Mouse (Mus musculus) cerebellum, adult 8-10 months (tissue): ENCODE data around the gene Casp3.
"Not testable (repeated sequence)": the region's sequence is repeated elsewhere in the genome, so short reads cannot be mapped to it uniquely, and the experiment has no call there.

Experiments
- DNase-seq: peaks from one replicate; pipeline ENCODE4 v3.0.0; 2022

Gene Casp3

DNA sequence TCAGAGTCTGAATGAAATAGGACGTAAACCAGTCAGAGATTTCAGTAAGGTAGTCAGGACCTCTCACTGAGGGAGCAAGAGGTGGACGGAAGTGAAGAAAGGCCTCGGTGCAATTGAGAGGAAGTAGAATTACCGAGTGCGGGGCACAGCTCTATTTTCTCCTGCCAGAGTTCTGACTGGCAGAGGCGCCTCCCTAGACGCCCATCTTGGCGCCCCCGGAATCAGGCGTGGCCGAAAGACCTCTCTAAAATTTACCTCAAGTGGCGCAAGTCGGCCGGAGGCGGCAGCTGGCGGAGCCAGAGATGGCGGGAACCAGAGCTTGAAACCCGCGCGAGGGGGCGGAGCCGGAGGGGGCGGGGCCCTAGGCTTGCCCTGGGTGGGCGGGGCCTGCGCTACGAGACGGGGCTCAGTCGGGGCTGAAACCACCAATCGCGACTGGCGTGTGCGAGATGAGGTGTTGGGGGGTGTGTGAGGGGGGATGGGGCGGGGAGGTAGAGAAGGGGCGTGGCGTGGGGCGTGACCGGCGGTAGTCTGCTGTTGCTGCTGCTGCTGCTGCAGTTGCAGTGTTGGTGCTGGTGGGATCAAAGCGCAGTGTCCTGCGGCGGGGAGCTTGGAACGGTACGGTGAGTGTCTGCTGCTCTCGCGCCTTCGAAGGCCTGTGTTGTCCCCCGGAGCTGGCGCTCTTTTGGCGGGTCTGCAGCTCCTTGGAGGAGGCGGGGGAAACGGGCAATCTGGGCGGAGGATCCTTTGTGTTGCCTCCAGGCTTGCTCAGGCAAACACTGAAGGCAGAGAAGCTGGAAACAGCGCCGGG, at the start of gene Casp3, which contains the start of gene Primpol:
Gene Casp3, plus strand, starts transcription at position 413 of the 811 bp plus-strand sequence.
Gene Primpol, minus strand, starts transcription at position 334 of the 811 bp plus-strand sequence.
- peak; percentile 94 for DNase-seq

DNA sequence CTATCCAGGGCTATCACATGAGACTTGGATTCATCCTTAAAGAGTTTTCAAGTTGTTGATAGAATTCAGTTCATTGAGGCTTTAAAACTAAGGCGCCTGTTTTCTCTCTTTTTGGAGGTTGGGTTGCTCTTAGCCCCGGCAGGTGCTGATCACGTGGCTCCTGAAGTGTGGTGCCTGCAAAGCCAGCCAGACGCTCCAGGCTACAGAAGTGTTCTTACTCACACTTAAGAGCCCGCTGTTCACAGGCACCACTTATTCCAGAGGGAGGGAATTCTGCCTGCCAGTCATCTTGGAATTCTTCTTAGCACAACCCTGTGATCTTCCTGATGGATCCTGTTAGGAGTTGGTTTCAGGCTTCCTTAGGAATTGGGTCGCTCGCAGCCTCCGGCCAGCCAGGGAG, 49.1 kb upstream of the Casp3 start:
- no peak for DNase-seq

DNA sequence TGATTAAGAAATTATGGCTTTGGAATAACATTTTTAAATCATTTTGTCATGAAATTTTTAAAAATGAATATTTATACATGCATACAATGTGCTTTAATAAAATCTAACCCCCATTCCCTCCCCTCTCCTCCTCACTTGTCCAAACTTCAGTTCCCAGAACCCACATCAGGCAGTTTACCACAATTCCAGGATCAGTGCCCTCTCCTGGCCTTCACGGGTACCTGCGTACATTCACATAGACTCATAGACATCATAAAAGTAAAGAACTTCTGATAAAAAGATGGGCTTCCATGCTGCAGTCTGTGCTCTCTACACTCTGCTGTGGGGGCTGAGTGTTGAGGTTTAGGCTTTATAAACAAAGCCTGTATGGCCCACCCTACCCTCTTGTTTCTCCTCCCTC, 48.1 kb upstream of the Casp3 start:
- DNase-seq: no peak

DNA sequence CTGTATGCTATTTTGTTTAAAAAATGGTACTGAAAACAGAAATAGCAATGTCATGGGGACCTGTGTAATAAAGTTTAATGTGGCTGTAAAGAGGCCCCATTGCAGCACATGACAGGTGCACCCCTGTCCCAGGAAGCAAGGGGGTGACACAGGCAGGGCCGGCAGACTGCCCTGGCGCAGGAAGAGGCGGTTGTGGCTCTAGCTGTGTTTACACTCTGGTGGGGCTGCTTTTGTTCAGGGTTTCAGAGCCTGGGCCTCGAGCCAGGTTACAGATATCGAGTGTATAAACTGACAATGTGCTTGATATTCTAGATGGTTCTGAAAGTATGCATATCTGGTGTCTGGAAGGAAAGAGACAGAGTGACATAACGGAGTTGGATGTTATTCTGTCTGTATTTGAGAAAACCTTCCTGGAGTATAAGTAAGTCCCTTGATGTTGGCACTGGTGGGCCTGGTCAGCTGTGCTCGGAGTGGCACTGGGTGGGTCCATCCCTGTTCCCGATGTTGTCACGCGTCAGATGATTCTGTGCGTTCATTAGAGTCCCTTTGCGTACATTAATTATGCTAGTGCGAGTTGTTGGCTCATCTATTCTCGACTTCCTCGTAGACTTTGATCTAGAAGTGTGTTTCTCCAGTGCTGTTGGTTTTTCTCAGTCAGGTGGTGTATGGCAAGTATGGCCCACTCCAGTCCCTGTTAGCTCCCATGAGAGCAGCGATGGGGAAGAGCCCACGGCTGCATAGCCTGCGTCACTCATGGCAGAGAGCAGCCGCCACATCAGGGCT, 47.2 kb upstream of the Casp3 start:
- no peak for DNase-seq

DNA sequence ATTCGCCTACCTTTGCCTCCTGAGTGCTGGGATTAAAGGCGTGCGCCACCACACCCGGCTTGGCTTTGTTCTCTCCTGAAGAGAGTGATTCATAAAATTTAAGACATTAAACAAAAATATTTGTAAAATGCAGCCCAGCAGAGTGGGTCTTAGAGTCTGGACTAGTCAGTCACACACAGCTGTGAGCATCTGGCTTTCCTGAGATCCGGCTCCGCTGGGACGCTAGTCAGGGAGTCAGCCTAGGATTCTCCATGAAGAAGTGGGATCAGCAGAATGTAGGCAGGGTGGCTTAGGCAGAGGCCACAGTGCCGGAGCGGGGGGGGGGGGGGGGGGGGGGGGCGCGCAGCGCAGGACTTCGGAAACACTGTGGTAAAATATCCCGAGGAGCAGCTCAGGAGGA, 46.4 kb upstream of the Casp3 start:
- DNase-seq: no peak

DNA sequence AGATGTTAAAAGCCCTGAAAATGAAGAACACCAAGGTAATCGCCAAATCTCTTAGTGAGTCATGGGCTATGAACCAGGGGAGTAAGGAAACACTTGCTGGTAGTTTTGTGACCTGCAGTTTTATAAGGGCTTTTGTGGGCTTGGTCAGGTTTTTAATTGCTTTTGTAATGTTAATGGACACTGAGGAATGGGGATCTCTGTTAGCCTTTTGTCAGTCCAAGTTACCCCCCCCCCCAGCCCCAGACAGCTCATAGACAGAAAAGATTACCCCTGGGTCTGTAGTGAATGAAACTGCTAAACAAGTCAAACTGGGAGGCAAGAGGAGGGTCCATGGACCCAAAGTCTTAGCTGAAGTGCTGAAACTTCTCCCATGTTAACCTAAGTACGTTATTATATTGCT, 43.6 kb upstream of the Casp3 start:
- no peak for DNase-seq

DNA sequence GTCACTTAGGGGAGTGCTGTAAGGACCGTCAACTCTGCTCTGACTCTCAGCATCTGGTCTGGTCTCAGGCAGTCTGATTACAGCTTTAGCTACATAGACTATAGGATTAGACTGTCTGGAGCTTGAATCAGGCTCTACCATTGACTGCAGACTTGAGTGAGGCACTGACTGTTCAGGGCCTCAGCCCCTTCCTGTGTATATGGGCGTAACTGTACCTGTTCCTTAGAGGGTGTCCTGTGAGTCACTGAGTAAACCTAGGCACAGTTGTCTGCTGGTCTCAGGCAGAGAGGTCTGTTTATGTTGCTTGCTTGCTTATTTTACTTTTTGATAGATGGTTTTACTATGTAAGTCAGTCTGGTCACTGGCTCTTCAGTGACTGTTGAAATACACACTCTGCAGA, 43.1 kb upstream of the Casp3 start:
- no peak for DNase-seq

DNA sequence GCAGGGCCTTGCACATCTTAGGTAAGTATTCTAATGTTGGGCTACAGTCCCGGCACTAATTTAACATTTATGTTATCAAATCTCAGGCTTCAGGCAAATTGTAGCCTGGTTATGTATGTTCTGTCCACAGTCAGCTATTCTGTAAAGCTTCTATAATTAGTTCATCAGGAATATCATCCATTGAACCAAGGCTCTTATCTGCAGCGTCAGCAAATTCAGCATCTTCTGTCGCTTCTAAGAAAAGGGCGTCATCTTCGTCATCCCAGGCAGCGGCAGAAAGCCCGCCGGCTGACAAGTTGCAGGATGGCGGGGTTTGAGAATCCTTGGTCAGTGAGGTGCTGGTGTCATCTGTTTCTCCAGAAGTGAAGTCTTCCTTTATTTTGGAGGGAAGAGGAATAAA, 38.3 kb upstream of the Casp3 start:
- no peak for DNase-seq

DNA sequence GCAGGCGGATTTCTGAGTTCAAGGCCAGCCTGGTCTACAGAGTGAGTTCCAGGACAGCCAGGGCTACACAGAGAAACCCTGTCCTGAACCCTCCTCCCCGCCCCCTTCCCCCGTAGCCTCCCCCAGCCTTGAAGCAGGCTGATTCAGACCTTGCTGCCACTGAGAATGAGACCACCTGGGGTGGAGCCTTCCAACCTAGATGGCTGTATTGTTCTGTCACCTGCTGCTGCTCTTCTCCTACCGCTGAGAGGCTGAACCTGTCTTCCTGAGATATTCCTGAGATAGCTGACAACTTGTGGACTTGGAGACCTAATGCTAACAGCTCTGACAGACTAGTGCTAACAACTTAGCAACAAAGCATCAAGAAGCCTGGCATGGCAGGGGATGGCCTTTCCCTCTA, 32.8 kb upstream of the Casp3 start:
- not testable (repeated sequence) for DNase-seq

DNA sequence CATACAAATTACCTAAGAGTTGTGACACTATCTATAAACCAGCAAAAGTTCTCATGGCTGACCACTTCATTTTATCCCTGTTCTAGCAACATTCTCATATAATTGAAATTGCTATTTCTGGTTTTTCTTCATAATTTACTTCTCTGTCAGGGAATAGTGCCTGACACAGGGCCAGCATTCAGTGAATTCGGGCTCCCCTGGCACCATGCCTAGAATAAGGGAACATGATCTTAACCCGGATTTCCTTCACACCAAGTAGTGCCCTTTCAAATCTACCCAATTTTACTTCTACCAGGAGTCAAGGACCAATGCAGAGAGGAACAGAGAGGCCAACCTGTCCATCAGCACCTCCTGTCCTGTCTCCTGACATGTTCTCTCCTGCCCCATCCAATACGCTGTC, 31.5 kb upstream of the Casp3 start:
- DNase-seq: no peak

DNA sequence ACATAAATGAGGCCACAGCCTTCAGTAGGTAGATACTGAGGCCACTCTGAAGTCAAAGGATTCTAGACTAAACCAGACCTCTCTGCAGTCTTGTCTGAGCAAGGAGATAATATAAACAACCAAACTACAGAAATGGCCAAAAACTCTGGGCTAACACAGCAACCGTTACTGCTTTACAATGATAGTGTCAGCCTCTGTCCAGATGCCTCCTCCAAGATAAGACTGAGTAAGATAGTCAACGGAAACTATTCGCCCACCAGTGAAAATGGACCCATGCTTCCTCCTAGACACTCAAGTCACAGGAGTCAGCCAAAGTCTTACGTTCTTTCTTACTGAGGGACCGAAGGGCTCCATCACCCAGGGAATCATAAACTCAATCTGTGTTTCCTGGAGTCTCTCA, 29.2 kb upstream of the Casp3 start:
- no peak for DNase-seq

DNA sequence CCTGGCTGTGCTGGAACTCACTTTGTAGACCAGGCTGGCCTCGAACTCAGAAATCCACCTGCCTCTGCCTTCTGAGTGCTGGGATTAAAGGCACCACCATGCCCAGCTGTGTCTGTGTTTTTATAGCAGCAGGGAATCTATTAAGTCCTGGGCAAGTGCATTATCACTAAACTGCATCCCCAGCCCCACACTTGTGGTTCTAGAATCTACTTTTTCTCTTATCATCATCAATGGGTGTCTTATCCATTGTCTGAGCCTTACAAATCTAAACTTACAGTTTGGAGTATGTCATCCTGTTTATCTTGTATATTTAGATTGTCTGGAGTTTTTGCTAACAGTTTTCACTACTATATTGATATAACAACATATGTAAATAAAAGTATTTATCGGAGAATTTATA, 28.4 kb upstream of the Casp3 start:
- DNase-seq: no peak

DNA sequence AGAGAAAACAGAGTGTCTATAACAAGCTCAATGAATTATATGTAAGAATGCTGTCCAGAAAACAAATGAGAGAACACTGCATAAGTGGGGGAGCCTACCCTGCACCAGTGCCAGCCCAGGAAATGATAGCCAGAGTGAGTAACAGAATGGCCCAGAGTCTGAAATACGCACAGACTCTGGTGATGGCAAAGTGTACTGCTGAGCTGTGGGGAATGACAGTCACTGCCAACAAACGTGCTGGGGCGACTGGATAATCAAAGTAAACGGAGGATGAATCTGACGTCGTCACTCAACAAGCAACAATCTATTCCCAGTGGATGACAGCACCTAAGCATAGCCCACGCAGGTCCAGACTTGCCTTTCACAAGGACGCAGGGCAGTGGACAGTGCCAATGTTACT, 24.0 kb upstream of the Casp3 start:
- peak; percentile 10 for DNase-seq

DNA sequence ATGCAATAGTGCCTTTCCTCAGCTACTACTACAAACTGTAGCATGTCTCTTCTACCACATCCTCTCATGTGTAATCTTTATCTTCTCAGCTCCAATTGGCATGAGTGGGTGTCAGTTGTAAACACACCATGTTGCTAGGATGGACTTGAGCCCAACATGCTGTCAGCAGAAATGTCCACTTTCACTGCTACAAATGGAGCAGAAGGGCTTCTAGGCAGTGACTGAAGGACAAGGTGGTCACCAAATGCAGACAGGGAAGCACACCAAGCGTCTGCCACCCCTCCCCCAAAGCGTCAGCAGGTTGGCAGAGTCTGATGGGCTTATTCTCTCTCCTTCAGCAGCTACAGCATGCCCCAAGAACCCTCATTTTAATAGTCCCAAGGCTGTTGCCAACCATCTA, 23.3 kb upstream of the Casp3 start:
- peak; percentile 11 for DNase-seq

DNA sequence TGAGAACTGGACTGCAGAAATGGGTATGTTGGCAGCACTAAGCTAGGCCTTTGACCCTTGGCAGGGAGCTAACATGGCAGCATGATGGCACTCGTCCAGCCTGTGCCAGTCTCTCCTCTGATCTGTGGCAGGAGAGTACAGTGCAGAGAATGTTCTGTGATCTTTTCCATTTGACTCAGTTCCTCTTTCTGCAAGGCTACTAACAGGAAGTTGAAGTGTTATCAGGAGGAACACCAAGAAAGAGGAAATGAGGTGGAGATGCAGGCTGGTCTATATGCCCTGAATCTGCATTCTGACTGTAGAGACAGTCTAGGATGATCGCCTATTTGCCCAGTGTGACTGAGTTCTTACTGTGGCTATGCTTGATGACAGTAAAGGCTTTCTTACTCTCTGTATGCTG, 21.5 kb upstream of the Casp3 start:
- no peak for DNase-seq

DNA sequence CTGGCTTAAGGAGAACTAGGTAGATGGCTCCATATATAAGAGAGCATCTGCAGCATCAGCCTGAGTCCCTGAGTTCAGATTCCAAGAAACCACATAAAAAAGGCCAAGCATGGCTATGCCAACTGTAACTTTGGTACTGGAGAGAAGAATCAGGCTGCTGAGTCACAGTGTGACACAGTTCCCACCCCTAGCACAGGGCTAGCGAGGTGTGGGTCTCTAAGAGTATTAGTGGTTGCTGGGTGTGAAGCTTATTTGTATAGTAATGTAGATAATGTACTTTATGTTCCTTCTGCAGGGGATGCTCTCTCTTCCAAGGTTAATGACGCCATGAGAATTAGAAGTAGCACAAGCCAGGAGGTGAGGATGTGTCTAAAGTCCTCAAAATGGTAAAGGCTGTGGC, 20.6 kb upstream of the Casp3 start:
- DNase-seq: no peak

DNA sequence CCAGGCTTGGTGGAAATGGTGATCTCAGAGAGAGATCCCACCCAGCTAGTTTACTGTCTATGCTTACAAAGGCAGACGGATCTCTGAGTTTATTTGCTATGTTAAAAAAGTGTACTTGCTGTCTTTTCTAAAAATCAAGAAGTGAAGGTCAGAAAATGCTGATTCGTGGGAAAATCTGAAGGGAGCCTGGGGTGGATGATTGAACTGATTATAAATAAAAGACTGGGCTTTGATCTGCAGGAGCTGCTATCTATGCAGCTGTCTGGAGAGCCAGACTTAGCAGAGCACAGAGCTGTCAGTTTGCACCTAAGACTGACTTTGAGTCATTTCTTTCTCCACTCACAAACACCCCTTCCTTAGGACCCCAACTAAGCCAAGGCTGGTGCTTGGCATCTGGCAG, 19.7 kb upstream of the Casp3 start:
- no peak for DNase-seq

DNA sequence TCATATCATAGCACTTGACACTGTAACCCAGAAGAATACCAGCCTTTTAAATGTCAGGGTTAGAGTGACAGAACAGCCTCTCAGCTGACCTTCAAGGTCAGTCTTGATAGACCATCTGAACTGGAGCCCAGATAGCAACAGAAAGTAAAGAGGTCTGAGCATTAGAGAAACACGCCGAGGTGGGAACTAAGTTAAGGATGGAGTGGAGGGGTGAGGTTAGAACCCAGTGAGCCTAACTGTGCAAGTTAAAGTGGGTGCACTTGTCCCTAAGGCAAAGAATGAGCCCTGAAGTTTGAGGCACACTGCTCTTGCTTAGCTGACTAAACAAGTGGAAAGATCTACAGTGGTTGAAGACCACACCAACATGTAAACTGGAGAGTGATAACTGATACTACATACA, 19.0 kb upstream of the Casp3 start:
- DNase-seq: no peak

DNA sequence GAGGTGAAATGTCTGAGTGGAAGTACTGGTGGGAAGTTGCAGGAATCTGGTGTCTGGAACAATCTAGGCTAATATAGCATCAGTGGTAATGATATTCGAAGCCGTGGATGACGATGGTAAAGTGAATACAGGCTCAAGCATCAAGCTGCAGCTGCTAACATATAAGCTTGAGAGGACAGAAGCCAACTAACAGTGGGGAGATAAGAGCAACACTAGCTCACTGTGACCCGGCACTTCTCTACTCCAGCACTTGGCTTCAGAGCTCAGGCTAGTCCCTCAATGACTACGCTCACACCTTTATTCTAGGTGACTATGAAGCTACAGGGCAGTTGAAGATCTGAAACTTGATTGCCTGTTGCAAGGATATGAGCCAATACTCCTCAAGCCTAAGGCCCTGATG, 18.3 kb upstream of the Casp3 start:
- no peak for DNase-seq

DNA sequence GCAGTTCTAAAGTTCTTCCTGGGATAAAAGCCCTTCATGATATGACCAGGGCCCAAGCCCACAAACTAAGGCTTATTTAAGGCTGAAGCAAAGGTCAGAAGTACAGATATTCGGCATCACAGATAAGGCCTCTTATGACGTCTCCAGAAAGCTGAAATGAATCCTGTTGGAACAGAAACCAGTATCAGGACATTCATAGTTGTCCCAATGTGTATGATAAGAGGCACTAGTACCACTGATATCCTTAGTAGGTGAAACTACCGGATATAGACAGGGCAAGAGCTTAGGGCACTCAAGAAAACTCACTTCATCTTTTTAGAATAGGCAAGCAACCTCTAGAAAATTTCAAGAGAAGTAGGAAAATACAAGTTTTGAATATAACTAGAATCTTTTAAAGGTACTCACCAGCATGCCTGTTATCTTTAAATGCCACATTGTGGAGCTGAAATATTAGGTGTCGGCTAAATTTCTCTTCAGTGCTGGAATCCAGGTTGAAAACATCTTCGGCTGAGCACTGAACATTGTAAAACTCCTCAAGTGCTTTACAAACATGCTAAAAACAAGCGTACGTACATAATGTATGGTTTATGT, 17.7 kb upstream of the Casp3 start:
- no peak for DNase-seq

DNA sequence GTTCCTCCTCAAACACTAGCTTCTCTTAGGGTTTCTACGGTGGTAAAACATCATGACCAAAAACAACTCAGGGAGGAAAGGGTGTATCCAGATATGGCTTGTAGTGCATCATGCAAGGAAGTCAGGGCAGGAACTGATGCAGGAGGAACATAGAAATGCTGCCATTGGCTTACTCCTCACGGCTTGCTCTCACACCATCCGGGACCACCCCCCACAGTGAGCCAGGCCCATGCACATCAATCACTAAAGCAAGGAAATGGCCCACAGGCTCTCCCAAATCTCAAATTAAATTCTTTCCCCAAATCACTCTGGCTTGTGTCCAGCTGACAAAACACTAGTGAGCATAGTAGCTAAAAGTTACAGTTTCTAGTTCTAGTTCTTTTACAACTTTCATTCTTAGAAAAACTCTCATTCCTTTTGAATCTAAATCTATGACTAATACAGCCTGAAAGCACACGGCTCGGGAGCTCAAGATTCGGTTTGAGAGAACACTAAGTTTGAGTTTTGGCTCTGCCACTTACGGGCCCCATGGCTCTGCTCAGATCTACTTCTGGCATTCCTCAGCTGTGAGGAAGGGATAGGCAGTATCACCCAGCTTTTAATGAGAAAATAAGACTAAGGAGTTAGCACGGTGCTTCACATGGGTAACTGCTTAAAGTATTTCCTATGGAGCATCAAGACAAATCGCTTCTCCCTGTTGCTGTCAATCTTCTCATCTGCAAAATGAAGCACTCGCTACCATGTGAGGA, 16.0 kb upstream of the Casp3 start:
- no peak for DNase-seq

DNA sequence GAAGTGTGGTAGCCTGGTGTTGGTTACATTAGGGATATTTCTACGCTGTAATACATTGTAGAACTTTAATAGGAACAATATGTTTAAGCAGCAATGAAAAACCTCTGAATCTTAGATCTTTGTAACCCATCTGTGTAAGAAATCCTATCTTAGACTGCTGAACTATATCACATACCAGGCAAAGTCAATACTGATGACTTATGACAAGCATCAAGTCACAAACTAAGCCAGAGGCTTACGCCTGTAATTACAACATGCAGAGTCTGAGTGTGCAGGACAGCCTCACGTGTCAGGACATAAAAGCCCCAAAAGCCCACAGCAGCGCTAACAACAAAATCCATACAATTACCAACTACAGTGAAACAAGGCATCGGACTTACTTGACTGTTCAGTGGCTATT, 13.5 kb upstream of the Casp3 start:
- no peak for DNase-seq

DNA sequence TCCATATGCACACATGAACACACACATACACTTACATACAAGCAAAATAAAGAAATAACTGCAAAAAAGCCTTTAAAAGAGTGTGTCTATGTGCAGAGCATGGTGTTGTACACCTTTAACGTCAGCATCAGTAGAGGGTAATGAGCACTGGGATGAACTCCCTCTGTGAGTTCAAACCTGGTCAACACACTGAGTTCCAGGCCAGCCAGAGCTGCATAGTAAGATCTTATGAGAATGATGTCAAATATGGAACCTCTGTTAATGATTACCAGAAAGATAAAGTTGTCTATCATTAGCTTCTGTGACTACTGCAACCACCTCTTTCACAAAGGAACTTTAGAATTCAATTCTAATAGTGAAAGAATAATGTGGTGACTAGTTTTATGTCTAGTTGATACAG, 10.2 kb upstream of the Casp3 start:
- DNase-seq: no peak
